Mouse (Mus musculus) forebrain, embryonic 12.5 days (tissue): ENCODE measurements around the gene Gdap1l1. TPM values are rescaled to one million over a fixed set of nuclear protein-coding genes. Genes with fewer than 3 reads are reported as not detected.
A peak's percentile ranks its signal among the peaks of the same experiment; 100 is the strongest.

Source experiments
- ATAC-seq: fragments of 200-750 bp; cut with Nextera tagmentation; 2 replicates; pipeline ENCODE4 v1.8.0; 2017; ENCODE audit warnings: moderate TSS enrichment; ENCODE audit not compliant: low FRiP score
- H3K27ac ChIP-seq: fragments of 300-500 bp; sonication (generic); 2 replicates; pipeline ENCODE4 v1.5.1; 2016; ENCODE audit warnings: mild to moderate bottlenecking
- H3K27me3 ChIP-seq: fragments of 300-500 bp; sonication (generic); 2 replicates; pipeline ENCODE4 v1.6.1; 2016; ENCODE audit warnings: mild to moderate bottlenecking
- H3K36me3 ChIP-seq: fragments of 300-500 bp; sonication (generic); replicated peaks from 2 replicates; pipeline ENCODE4 v1.6.1; 2016; ENCODE audit warnings: mild to moderate bottlenecking
- H3K4me1 ChIP-seq: fragments of 300-500 bp; sonication (generic); 2 replicates; pipeline ENCODE4 v1.6.1; 2016
- H3K4me2 ChIP-seq: fragments of 300-500 bp; sonication (generic); 2 replicates; pipeline ENCODE4 v1.6.1; 2016; ENCODE audit warnings: mild to moderate bottlenecking, moderate library complexity
- H3K4me3 ChIP-seq: fragments of 300-500 bp; sonication (generic); replicated peaks from 2 replicates; pipeline ENCODE4 v1.5.1; 2016; ENCODE audit warnings: mild to moderate bottlenecking
- H3K9ac ChIP-seq: fragments of 300-500 bp; sonication (generic); 2 replicates; pipeline ENCODE4 v1.6.1; 2016; ENCODE audit warnings: mild to moderate bottlenecking
- H3K9me3 ChIP-seq: fragments of 300-500 bp; sonication (generic); 2 replicates; pipeline ENCODE4 v1.6.1; 2016
- WGBS: fragments of 180-500 bp; shearing (Covaris S2); methylation state at CpG from one replicate; pipeline ENCODE4 v1.1.7; 2016; 5-methylcytosine and 5-hydroxymethylcytosine counted together
- polyA plus RNA-seq: library from polyadenylated mRNA; unstranded; fragments of >200 nt; fragmentation: Nextera tagmentation; extraction: Ambion mirVana; gene quantifications from 2 replicates; pipeline ENCODE4 v1.2.1, GENCODE M21; 2016

Gdap1l1 gene
- polyA plus RNA-seq, 1 experiment from 2014 or later, result 54.7 TPM

- Histone ChIP-seq H3K9me3 (no peaks in the 10 kb centered on the region), H3K36me3 (peaks cover 66% of the 10 kb centered on the region), H3K4me3 (no peak overlapping the region), H3K27ac (no peak overlapping the region), H3K27me3 (no peaks in the 10 kb centered on the region), H3K9ac (no peak overlapping the region), H3K4me2 (no peak overlapping the region), H3K4me1 (no peaks in the 10 kb centered on the region)
- WGBS, result 90% methylated on average over 4 of the region's 4 CpGs
- no peak for ATAC-seq
Measured at GRCm38 (mm10) chr2:163411840-163412239, 26.4 kb upstream of the Gdap1l1 start.

GRCm38 (mm10) chr2:163412419-163412818, 25.9 kb upstream of the Gdap1l1 start:
- Histone ChIP-seq H3K9me3 (no peaks in the 10 kb centered on the region), H3K27me3 (no peaks in the 10 kb centered on the region), H3K4me1 (peaks cover under 1% of the 10 kb centered on the region; the same call in 1 of the 2 replicates), H3K9ac (no peak overlapping the region), H3K36me3 (peaks cover 60% of the 10 kb centered on the region), H3K4me2 (no peak overlapping the region), H3K27ac (no peak overlapping the region), H3K4me3 (no peak overlapping the region)
- 99% methylated on average over 4 of the region's 4 CpGs for WGBS
- ATAC-seq, result no peak

- Histone ChIP-seq H3K4me2 (no peak overlapping the region), H3K4me1 (peaks cover 6% of the 10 kb centered on the region), H3K36me3 (peaks cover 56% of the 10 kb centered on the region), H3K27me3 (no peaks in the 10 kb centered on the region), H3K9ac (no peak overlapping the region), H3K27ac (no peak overlapping the region), H3K4me3 (no peak overlapping the region), H3K9me3 (no peaks in the 10 kb centered on the region)
- WGBS, result 91% methylated on average over 9 of the region's 9 CpGs
- ATAC-seq, result no peak
Measured at GRCm38 (mm10) chr2:163412846-163413590, 25.3 kb upstream of the Gdap1l1 start.

GRCm38 (mm10) chr2:163417026-163417425, 21.2 kb upstream of the Gdap1l1 start:
- Histone ChIP-seq H3K27ac (no peak overlapping the region), H3K9ac (no peak overlapping the region), H3K9me3 (no peaks in the 10 kb centered on the region), H3K4me3 (no peak overlapping the region), H3K36me3 (peaks cover 17% of the 10 kb centered on the region), H3K27me3 (no peaks in the 10 kb centered on the region), H3K4me1 (peaks cover 28% of the 10 kb centered on the region), H3K4me2 (no peak overlapping the region)
- 93% methylated on average over 6 of the region's 6 CpGs for WGBS
- no peak for ATAC-seq

- ATAC-seq, result no peak
- peak overlapping the region; percentile 94 for H3K9ac ChIP-seq
- H3K27ac ChIP-seq, result no peak overlapping the region
- peaks cover 18% of the 10 kb centered on the region for H3K36me3 ChIP-seq
- H3K4me1 ChIP-seq, result peaks cover 28% of the 10 kb centered on the region
- peak overlapping the region; percentile 98 for H3K4me3 ChIP-seq
- peak overlapping the region; percentile 95 for H3K4me2 ChIP-seq
- H3K27me3 ChIP-seq, result no peaks in the 10 kb centered on the region
- no peaks in the 10 kb centered on the region for H3K9me3 ChIP-seq
Measured at GRCm38 (mm10) chr2:163417830-163418229, 20.4 kb upstream of the Gdap1l1 start.

GRCm38 (mm10) chr2:163418841-163419345, 19.4 kb upstream of the Gdap1l1 start:
- no peak for ATAC-seq
- H3K9me3 ChIP-seq, result no peaks in the 10 kb centered on the region
- peak overlapping the region; percentile 98 for H3K4me3 ChIP-seq
- peak overlapping the region; percentile 95 for H3K4me2 ChIP-seq
- no peaks in the 10 kb centered on the region for H3K27me3 ChIP-seq
- H3K27ac ChIP-seq, result peak overlapping the region; percentile 56; the same call in 1 of the 2 replicates
- H3K9ac ChIP-seq, result peak overlapping the region; percentile 94
- H3K36me3 ChIP-seq, result peaks cover 22% of the 10 kb centered on the region
- peaks cover 28% of the 10 kb centered on the region for H3K4me1 ChIP-seq
- WGBS, result 0% methylated on average over 42 of the region's 50 CpGs

- Histone ChIP-seq H3K9ac (peak overlapping the region; percentile 94), H3K4me1 (peaks cover 31% of the 10 kb centered on the region), H3K9me3 (no peaks in the 10 kb centered on the region), H3K4me3 (peak overlapping the region; percentile 98), H3K36me3 (peaks cover 17% of the 10 kb centered on the region), H3K27ac (peak overlapping the region; percentile 68; the same call in 1 of the 2 replicates), H3K4me2 (peak overlapping the region; percentile 95), H3K27me3 (no peaks in the 10 kb centered on the region)
- under 1% methylated on average over 64 of the region's 71 CpGs for WGBS
- peak; percentile 99 for ATAC-seq
Measured at GRCm38 (mm10) chr2:163419346-163420045, 18.8 kb upstream of the Gdap1l1 start.

GRCm38 (mm10) chr2:163420366-163420886, 17.9 kb upstream of the Gdap1l1 start:
- Histone ChIP-seq H3K4me3 (peak overlapping the region; percentile 98), H3K36me3 (0 out of 2 replicates have a peak, but pooled peaks cover 12% of the 10 kb centered on the region), H3K27me3 (no peaks in the 10 kb centered on the region), H3K9ac (peak overlapping the region; percentile 66), H3K27ac (no peak overlapping the region), H3K4me2 (peak overlapping the region; percentile 95), H3K9me3 (no peaks in the 10 kb centered on the region), H3K4me1 (peaks cover 32% of the 10 kb centered on the region)
- no peak for ATAC-seq
- WGBS, result 38% methylated on average over 10 of the region's 10 CpGs

- no peak for ATAC-seq
- no peak overlapping the region for H3K27ac ChIP-seq
- H3K4me2 ChIP-seq, result no peak overlapping the region
- no peak overlapping the region for H3K9ac ChIP-seq
- 79% methylated on average over 9 of the region's 9 CpGs for WGBS
- no peaks in the 10 kb centered on the region for H3K9me3 ChIP-seq
- 0 out of 2 replicates have a peak, but pooled peaks cover 12% of the 10 kb centered on the region for H3K36me3 ChIP-seq
- H3K4me1 ChIP-seq, result peaks cover 25% of the 10 kb centered on the region
- no peaks in the 10 kb centered on the region for H3K27me3 ChIP-seq
- no peak overlapping the region for H3K4me3 ChIP-seq
Measured at GRCm38 (mm10) chr2:163422895-163423660, 15.2 kb upstream of the Gdap1l1 start.

- 0 out of 2 replicates have a peak, but pooled peaks cover 12% of the 10 kb centered on the region for H3K36me3 ChIP-seq
- no peaks in the 10 kb centered on the region for H3K27me3 ChIP-seq
- WGBS, result 82% methylated on average over 6 of the region's 6 CpGs
- H3K4me3 ChIP-seq, result no peak within 1 kb of the TSS
- ATAC-seq, result no peak
- no peak within 1 kb of the TSS for H3K4me2 ChIP-seq
- no peak within 1 kb of the TSS for H3K9ac ChIP-seq
- peaks cover 19% of the 10 kb centered on the region for H3K4me1 ChIP-seq
- H3K9me3 ChIP-seq, result no peaks in the 10 kb centered on the region
- H3K27ac ChIP-seq, result no peak within 1 kb of the TSS
Measured at GRCm38 (mm10) chr2:163424597-163424996, 13.7 kb upstream of the Gdap1l1 start, which contains the start of gene Oser1. TSS of gene Oser1 (minus strand) at chr2:163424697.

- Histone ChIP-seq H3K4me2 (no peak overlapping the region), H3K9ac (no peak overlapping the region), H3K27me3 (no peaks in the 10 kb centered on the region), H3K36me3 (0 out of 2 replicates have a peak, but pooled peaks cover 4% of the 10 kb centered on the region), H3K27ac (no peak overlapping the region), H3K9me3 (no peaks in the 10 kb centered on the region), H3K4me1 (peaks cover 4% of the 10 kb centered on the region; the same call in 1 of the 2 replicates), H3K4me3 (no peak overlapping the region)
- 54% methylated on average over 4 of the region's 4 CpGs for WGBS
- ATAC-seq, result no peak
Measured at GRCm38 (mm10) chr2:163428346-163429011, 9.8 kb upstream of the Gdap1l1 start.
